Mouse (Mus musculus) layer of hippocampus, adult 9-11 months (tissue): ENCODE measurements around the gene Irs1.
A peak's percentile ranks its signal among the peaks of the same experiment; 100 is the strongest.

Experiments used
- DNase-seq: peaks from one replicate; pipeline ENCODE4 v3.0.0; 2022

Irs1 gene

GRCm38 (mm10) chr1:82288421-82288990, 2.7 kb downstream of the Irs1 start:
- peak; percentile 22 for DNase-seq

GRCm38 (mm10) chr1:82287776-82288325, 3.4 kb downstream of the Irs1 start:
- no peak for DNase-seq

- DNase-seq = no peak
These were observed 4.0 kb downstream of the Irs1 start for GRCm38 (mm10) chr1:82287052-82287775.

GRCm38 (mm10) chr1:82286190-82287051, 4.8 kb downstream of the Irs1 start:
- DNase-seq = no peak

GRCm38 (mm10) chr1:82285461-82286189, 5.6 kb downstream of the Irs1 start:
- no peak for DNase-seq

GRCm38 (mm10) chr1:82284403-82284802, 6.8 kb downstream of the Irs1 start:
- DNase-seq = no peak

GRCm38 (mm10) chr1:82283901-82284301, 7.3 kb downstream of the Irs1 start:
- no peak for DNase-seq

- DNase-seq = peak; percentile 91
These were observed 8.1 kb downstream of the Irs1 start for GRCm38 (mm10) chr1:82282992-82283611.

GRCm38 (mm10) chr1:82281823-82282222, 9.4 kb downstream of the Irs1 start:
- DNase-seq = no peak

- DNase-seq = no peak
These were observed 11.4 kb downstream of the Irs1 start for GRCm38 (mm10) chr1:82279768-82280167.

GRCm38 (mm10) chr1:82274361-82274760, 16.9 kb downstream of the Irs1 start:
- DNase-seq = no peak

GRCm38 (mm10) chr1:82273529-82273928, 17.7 kb downstream of the Irs1 start:
- DNase-seq = no peak

GRCm38 (mm10) chr1:82272231-82272630, 19.0 kb downstream of the Irs1 start:
- no peak for DNase-seq

- DNase-seq = no peak
These were observed 23.7 kb downstream of the Irs1 start for GRCm38 (mm10) chr1:82267547-82267946.

- no peak for DNase-seq
These were observed 28.9 kb downstream of the Irs1 start for GRCm38 (mm10) chr1:82262331-82262730.

- DNase-seq = no peak
These were observed 29.6 kb downstream of the Irs1 start for GRCm38 (mm10) chr1:82261638-82262037.

- DNase-seq = peak; percentile 83
These were observed 30.1 kb downstream of the Irs1 start for GRCm38 (mm10) chr1:82261053-82261618.

GRCm38 (mm10) chr1:82260055-82260454, 31.2 kb downstream of the Irs1 start:
- DNase-seq = no peak

- no peak for DNase-seq
These were observed 32.9 kb downstream of the Irs1 start for GRCm38 (mm10) chr1:82258331-82258730.

GRCm38 (mm10) chr1:82257457-82257856, 33.8 kb downstream of the Irs1 start:
- DNase-seq = no peak

- DNase-seq = no peak
These were observed 37.3 kb downstream of the Irs1 start for GRCm38 (mm10) chr1:82253789-82254445.
